Mouse (Mus musculus) myocyte (in vitro differentiated cells): ENCODE results near the gene Gm13420. TPM values are rescaled to one million over a fixed set of nuclear protein-coding genes. Genes with fewer than 3 reads are reported as not detected.
A peak's percentile ranks its signal among the peaks of the same experiment; 100 is the strongest.
"Not testable (repeated sequence)": the region's sequence is repeated elsewhere in the genome, so short reads cannot be mapped to it uniquely, and the experiment has no call there.

Experiments
- H3K27me3 ChIP-seq: one replicate; pipeline ENCODE4 v1.6.1; 2011; ENCODE audit not compliant: control insufficient read depth, insufficient read depth, insufficient read length
- H3K36me3 ChIP-seq: one replicate; pipeline ENCODE4 v1.6.1; 2011; ENCODE audit not compliant: control insufficient read depth, insufficient read depth
- H3K4me2 ChIP-seq: one replicate; pipeline ENCODE4 v1.6.1; 2011; ENCODE audit warnings: low read depth, control low read depth
- H3K4me3 ChIP-seq: one replicate; pipeline ENCODE4 v1.5.1; 2011; ENCODE audit warnings: mild to moderate bottlenecking, control low read depth, moderate library complexity
- H3K79me2 ChIP-seq: one replicate; pipeline ENCODE4 v1.6.1; 2011; ENCODE audit not compliant: control insufficient read depth, insufficient read depth
- H3ac ChIP-seq: one replicate; pipeline ENCODE4 v1.6.1; 2011; ENCODE audit not compliant: control insufficient read depth, insufficient read length
- CEBPB ChIP-seq: IDR thresholded peaks from 2 replicates; pipeline ENCODE4 v1.6.1; 2011; ENCODE audit warnings: mild to moderate bottlenecking, moderate library complexity; ENCODE audit not compliant: poor library complexity, insufficient read depth, severe bottlenecking
- E2F4 ChIP-seq: IDR thresholded peaks from one replicate; pipeline ENCODE4 v1.6.1; 2011; ENCODE audit warnings: mild to moderate bottlenecking, control low read depth, moderate library complexity; ENCODE audit not compliant: insufficient read depth
- MAX ChIP-seq: IDR thresholded peaks from one replicate; pipeline ENCODE4 v1.6.1; 2011; ENCODE audit warnings: low read depth, mild to moderate bottlenecking, control low read depth
- MYOD1 ChIP-seq, 3 experiments: IDR thresholded peaks; one replicate each; pipeline ENCODE4 v1.6.1; 2011; ENCODE audit warnings: control low read depth in 2 of 3, low read depth in 2 of 3, mild to moderate bottlenecking in 2 of 3, moderate library complexity in 1 of 3; ENCODE audit not compliant: insufficient read length in 2 of 3, control insufficient read depth in 1 of 3
- MYOG ChIP-seq, 3 experiments: IDR thresholded peaks; one replicate each; pipeline ENCODE4 v1.6.1; 2011; ENCODE audit warnings: control low read depth in 2 of 3, low read depth in 2 of 3, mild to moderate bottlenecking in 2 of 3; ENCODE audit not compliant: insufficient read length in 2 of 3, control insufficient read depth in 1 of 3, insufficient read depth in 1 of 3
- POLR2A ChIP-seq: IDR thresholded peaks from one replicate; pipeline ENCODE4 v1.6.1; 2011; ENCODE audit warnings: low read depth, mild to moderate bottlenecking, control low read depth, moderate library complexity; ENCODE audit not compliant: insufficient read length
- POLR2AphosphoS2 ChIP-seq: IDR thresholded peaks from one replicate; pipeline ENCODE4 v1.6.1; 2011; ENCODE audit warnings: low read depth, control low read depth; ENCODE audit not compliant: insufficient read length
- REST ChIP-seq: IDR thresholded peaks from one replicate; pipeline ENCODE4 v1.6.1; 2011; ENCODE audit warnings: mild to moderate bottlenecking, control low read depth, moderate library complexity; ENCODE audit not compliant: insufficient read depth, insufficient read length
- SRF ChIP-seq: IDR thresholded peaks from one replicate; pipeline ENCODE4 v1.6.1; 2011; ENCODE audit warnings: low read depth; ENCODE audit not compliant: control insufficient read depth, insufficient read length
- TCF12 ChIP-seq: IDR thresholded peaks from one replicate; pipeline ENCODE4 v1.6.1; 2011; ENCODE audit warnings: mild to moderate bottlenecking, control low read depth; ENCODE audit not compliant: poor library complexity, insufficient read depth, severe bottlenecking
- TCF3 ChIP-seq: IDR thresholded peaks from one replicate; pipeline ENCODE4 v1.6.1; 2011; ENCODE audit warnings: low read depth, control low read depth; ENCODE audit not compliant: insufficient read length
- USF1 ChIP-seq: IDR thresholded peaks from one replicate; pipeline ENCODE4 v1.6.1; 2011; ENCODE audit warnings: low read depth, mild to moderate bottlenecking, control low read depth, moderate library complexity
- polyA plus RNA-seq: library from polyadenylated mRNA; unstranded; fragments of >200 nt; fragmentation: generic; extraction: Trizol; gene quantifications from one replicate; pipeline ENCODE4 v1.2.1, GENCODE M21; 2012; ENCODE audit warnings: missing spikeins

The Gm13420 gene
- polyA plus RNA-seq, 1 experiment, result not detected

- H3K4me2 ChIP-seq, result no peak overlapping the region
- H3K4me3 ChIP-seq, result no peak overlapping the region
- H3ac ChIP-seq, result no peak overlapping the region
- peaks cover 17% of the 10 kb centered on the region for H3K79me2 ChIP-seq
- TF ChIP-seq POLR2AphosphoS2, result no peak
- TF ChIP-seq E2F4, result no peak
- no peak for TF ChIP-seq MYOD1 (IDR thresholded peaks at IDR 0.05; ENCODE audit: control insufficient read depth in 1 of 3, insufficient read length in 2 of 3, low read depth in 2 of 3)
- no peak for TF ChIP-seq MYOG (IDR thresholded peaks at IDR 0.05; ENCODE audit: control insufficient read depth in 1 of 3, insufficient read depth in 1 of 3, insufficient read length in 2 of 3, low read depth in 2 of 3)
- no peak for TF ChIP-seq POLR2A
- TF ChIP-seq TCF3, result no peak
- no peak for TF ChIP-seq TCF12
- no peak for TF ChIP-seq REST
- H3K36me3 ChIP-seq, result peaks cover 43% of the 10 kb centered on the region
- no peaks in the 10 kb centered on the region for H3K27me3 ChIP-seq
Measured at GRCm38 (mm10) chr2:29784290-29784689, 32.8 kb upstream of the Gm13420 start.

GRCm38 (mm10) chr2:29781256-29781655 is 29.8 kb upstream of the Gm13420 start:
- not testable (repeated sequence) for H3K79me2 ChIP-seq, H3K4me2 ChIP-seq, H3K27me3 ChIP-seq, H3K4me3 ChIP-seq, H3ac ChIP-seq
- peaks cover 55% of the 10 kb centered on the region for H3K36me3 ChIP-seq

DNA sequence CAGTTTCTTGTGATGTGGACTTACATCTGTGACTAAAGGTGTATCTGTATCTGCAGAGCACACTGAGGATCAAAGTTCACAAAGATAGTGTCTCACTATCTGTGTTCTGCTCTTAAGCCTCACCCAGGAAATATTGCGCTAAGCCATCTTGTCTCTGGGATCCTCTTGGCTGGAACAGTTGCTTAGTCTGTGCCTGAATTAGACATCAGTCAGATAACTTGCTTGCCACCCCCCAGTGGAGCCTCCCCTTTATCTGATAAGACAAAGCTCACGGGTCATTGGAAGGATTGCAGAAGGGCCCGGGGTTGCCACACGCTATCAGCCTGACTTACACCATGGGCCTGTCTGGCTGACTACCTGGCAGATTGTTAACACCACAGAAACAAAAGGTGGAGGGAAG is 21.8 kb upstream of the Gm13420 start:
- H3K36me3 ChIP-seq, result peaks cover 6% of the 10 kb centered on the region
- H3K4me2 ChIP-seq, result no peak overlapping the region
- no peak overlapping the region for H3ac ChIP-seq
- TF ChIP-seq POLR2AphosphoS2 (no peak), TCF12 (no peak), E2F4 (no peak), USF1 (no peak), SRF (no peak), MAX (no peak), REST (no peak)
- no peaks in the 10 kb centered on the region for H3K79me2 ChIP-seq
- no peak overlapping the region for H3K4me3 ChIP-seq
- H3K27me3 ChIP-seq, result no peaks in the 10 kb centered on the region

GRCm38 (mm10) chr2:29771611-29772461 is 20.4 kb upstream of the Gm13420 start:
- H3K79me2 ChIP-seq, result no peaks in the 10 kb centered on the region
- TF ChIP-seq POLR2AphosphoS2 (peak; percentile 15), POLR2A (no peak), MYOD1 (IDR thresholded peaks at IDR 0.05; ENCODE audit: control insufficient read depth in 1 of 3, insufficient read length in 2 of 3, low read depth in 2 of 3) (no peak), CEBPB (peak; percentile 87)
- no peaks in the 10 kb centered on the region for H3K36me3 ChIP-seq
- H3ac ChIP-seq, result no peak overlapping the region
- no peak overlapping the region for H3K4me2 ChIP-seq
- no peaks in the 10 kb centered on the region for H3K27me3 ChIP-seq
- H3K4me3 ChIP-seq, result no peak overlapping the region

GRCm38 (mm10) chr2:29770162-29770561 is 18.7 kb upstream of the Gm13420 start:
- H3K4me3 ChIP-seq, result no peak overlapping the region
- no peaks in the 10 kb centered on the region for H3K79me2 ChIP-seq
- TF ChIP-seq CEBPB (no peak), POLR2A (no peak), REST (no peak), USF1 (no peak), TCF3 (no peak), MYOG (IDR thresholded peaks at IDR 0.05; ENCODE audit: control insufficient read depth in 1 of 3, insufficient read depth in 1 of 3, insufficient read length in 2 of 3, low read depth in 2 of 3) (no peak), POLR2AphosphoS2 (no peak), MYOD1 (IDR thresholded peaks at IDR 0.05; ENCODE audit: control insufficient read depth in 1 of 3, insufficient read length in 2 of 3, low read depth in 2 of 3) (no peak)
- no peaks in the 10 kb centered on the region for H3K27me3 ChIP-seq
- no peaks in the 10 kb centered on the region for H3K36me3 ChIP-seq
- H3ac ChIP-seq, result no peak overlapping the region
- no peak overlapping the region for H3K4me2 ChIP-seq
